Mouse (Mus musculus): ENCODE data around the gene Rffl. TPM values are rescaled to one million over a fixed set of nuclear protein-coding genes. Genes with fewer than 3 reads are reported as not detected.

The Rffl gene
- total RNA-seq, 1 experiment from 2014 or later, result 9.4 TPM

- DNase-seq, result no peak
These were observed 3.9 kb upstream of the Rffl start for GRCm38 (mm10) chr11:82874924-82875323.

- DNase-seq, result peak; percentile 25
These were observed 608 bp downstream of the Rffl start for GRCm38 (mm10) chr11:82870173-82871030.

DNA sequence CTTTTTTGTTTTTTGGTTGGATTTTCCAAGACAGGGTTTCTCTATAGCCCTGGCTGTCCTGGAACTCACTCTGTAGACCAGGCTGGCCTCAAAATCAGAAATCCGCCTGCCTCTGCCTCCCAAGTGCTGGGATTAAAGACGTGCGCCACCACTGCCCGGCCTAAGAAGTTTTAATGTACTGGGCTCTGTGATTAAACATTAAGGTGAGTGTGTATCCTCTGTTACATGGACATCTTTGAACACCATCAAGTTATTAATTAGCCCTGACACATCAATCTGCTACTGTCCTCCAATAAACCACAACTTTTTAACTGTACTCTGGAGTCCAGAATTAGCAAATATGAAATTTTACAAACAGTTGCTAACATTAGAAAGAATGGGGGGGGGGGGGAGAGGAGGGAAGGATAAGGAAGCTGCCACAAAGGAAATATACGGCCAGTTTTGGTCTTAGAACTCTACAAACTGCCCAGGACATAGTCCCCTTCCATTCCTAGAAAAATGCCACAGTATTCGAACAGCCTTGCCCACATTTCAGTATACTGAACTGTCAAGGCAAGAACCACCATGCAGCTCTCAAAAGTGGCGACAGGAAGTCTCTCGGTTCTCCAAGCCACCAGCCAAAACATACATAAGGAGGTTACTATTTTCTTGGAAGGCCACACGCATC is 1.4 kb downstream of the Rffl start:
- DNase-seq, result no peak

DNA sequence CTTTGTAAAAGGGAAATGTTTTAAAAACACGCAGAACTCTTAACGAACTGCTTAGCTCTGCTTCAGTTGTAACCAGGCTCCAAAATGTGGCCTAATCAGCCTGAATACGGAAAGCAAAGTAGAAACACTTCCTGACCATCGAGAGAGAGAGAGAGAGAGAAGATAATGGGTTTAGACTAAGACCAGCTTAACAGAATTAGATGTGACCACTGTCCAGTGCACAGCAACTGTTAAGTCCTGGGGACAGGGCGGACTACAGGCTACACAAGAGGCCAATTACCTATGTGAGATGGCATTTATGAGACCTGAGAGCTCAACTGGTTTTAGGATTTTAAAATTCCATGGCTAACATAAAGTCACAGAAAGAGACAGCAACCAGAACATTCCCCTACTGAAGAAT is 3.1 kb downstream of the Rffl start:
- DNase-seq, result no peak

GRCm38 (mm10) chr11:82866850-82867564 is 4.0 kb downstream of the Rffl start:
- DNase-seq, result no peak

- DNase-seq, result no peak
These were observed 5.1 kb downstream of the Rffl start for GRCm38 (mm10) chr11:82865957-82866356.

- no peak for DNase-seq
These were observed 7.5 kb downstream of the Rffl start for GRCm38 (mm10) chr11:82863488-82863931.

- DNase-seq, result no peak
These were observed 8.0 kb downstream of the Rffl start for GRCm38 (mm10) chr11:82863059-82863458.

DNA sequence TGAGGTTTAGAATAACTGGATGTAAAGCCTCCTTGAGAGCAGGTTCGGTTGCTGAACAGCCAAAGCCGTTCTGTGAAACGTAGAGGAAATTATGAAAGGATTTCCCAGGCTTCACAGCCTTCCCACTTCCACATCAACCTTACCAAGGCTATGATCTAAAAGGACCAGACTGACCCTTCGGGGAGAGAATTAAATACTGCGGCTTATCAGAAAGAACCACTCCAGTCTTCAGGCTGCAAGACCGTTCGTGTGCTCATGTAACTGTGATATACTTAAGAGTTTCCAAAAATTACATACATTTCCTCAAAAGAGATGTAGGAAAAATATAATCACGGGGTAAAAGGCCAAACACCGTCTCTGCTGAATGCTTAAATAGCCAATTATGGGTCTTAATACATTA is 8.4 kb downstream of the Rffl start:
- no peak for DNase-seq

- DNase-seq, result no peak
These were observed 9.5 kb downstream of the Rffl start for GRCm38 (mm10) chr11:82861558-82861957.

DNA sequence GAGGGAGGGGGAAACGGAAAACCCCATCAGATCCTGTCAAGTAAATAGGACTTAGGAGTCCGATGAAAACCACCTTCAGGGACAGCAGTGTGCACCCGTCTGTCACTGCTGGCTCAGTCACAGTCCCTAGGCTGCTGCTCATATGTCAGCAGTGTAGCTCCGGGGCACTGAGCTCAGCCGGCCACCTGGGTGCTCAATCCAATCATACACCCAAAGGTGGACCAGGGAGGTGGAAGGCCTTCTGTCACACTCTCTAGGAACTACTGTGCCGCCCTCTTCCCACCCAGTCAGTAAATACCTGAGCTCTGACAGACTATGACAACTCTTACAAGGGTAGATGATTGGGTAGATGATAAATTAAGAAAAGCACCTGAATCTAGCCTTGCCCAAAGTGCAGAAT is 10.3 kb downstream of the Rffl start:
- DNase-seq, result no peak

DNA sequence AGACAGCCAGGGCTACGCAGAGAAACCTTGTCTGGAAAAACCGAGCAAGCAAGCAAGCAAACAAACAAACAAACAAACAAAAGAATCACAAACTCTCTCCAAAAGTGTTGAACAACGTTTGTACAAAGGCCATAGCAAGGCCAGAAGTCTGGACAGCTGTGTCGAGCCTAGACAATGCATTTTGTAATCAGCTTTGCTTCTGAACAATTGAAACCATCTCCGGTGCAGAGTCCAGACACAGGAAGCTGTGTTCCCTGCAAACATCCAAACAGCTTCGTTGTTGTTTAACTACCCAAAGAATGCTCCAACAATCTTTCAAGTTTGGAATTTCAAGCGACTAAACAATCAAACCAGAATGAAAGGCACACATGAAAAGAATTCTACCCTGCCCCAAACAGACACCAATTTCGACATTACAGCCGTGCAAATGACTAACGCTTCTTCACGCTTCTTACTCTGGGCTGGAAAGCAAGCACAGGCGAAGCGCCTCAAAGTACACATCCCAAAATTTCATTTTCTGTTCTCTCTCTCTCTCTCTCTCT is 13.6 kb downstream of the Rffl start:
- no peak for DNase-seq

DNA sequence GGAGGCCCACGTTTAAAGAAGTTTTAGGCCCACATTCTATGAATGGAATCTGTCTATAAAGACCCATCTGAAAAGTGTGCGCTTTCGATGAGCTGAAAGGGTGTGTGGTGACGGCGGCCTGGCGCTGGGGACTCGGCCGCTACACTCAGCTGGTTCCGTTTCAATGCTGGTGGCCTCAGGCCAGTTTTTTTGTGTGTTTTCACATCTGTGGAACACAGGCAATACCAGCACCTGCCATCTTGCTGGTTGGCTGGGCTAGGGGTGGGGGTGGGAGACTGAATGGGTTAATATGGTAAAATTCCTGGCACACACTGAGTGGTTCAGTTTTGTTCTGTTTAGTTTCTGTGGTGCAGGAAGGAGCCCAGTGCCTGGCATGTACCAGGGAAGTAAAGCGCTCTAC is 15.0 kb downstream of the Rffl start:
- no peak for DNase-seq

- no peak for DNase-seq
These were observed 15.6 kb downstream of the Rffl start for GRCm38 (mm10) chr11:82855327-82855973.

GRCm38 (mm10) chr11:82854111-82854510 is 16.9 kb downstream of the Rffl start:
- no peak for DNase-seq

- DNase-seq, result no peak
These were observed 18.1 kb downstream of the Rffl start for GRCm38 (mm10) chr11:82852958-82853357.

GRCm38 (mm10) chr11:82852540-82852939 is 18.5 kb downstream of the Rffl start:
- no peak for DNase-seq

DNA sequence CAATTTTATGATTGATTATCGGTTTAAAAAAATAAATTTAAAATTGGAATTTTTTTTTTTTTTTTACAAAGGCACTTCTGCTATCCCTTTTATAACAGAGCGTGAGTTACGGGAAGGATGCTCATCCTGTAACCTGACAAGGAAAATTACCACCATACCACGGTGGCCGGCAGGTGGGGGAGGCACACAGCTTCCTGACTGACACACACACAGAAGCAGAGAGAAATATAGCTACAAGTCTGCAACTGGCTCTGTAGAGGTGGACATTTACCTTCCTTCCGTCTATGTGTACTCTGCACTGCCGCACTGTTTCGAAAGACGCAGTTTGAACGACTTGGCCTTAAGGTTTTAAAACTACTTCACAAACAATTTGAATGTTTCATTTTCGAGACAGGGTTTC is 18.9 kb downstream of the Rffl start:
- no peak for DNase-seq

- no peak for DNase-seq
These were observed 20.8 kb downstream of the Rffl start for GRCm38 (mm10) chr11:82850259-82850658.

- DNase-seq, result no peak
These were observed 23.4 kb downstream of the Rffl start for GRCm38 (mm10) chr11:82847571-82848000.

- no peak for DNase-seq
These were observed 24.1 kb downstream of the Rffl start for GRCm38 (mm10) chr11:82846938-82847337.

DNA sequence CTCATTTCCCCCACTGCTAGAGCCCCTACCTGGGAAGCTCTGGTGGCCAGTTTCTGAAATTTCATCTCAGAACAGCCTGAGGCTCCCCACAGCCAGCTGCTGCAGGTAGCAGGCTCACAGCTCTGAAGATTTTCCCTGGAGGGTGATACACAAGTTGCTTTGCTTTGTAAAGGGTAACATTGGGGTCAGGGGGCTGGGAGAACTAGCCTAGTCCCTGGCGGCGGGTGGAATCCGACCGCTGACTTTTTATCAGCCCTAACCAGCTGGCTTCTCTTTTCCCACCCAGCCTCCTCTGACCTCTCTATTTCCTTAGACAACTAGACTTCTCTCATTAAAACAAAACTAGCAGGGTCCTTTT is 25.0 kb downstream of the Rffl start:
- no peak for DNase-seq
